Mouse (Mus musculus): ENCODE results near the gene Cdkn2a.

GRCm38 (mm10) chr4:89275811-89276584, 18.5 kb downstream of the Cdkn2a start:
- TF ChIP-seq POLR2A (IDR thresholded peaks at IDR 0.05; ENCODE audit: control insufficient read depth, extremely low read depth, insufficient read depth, low read length, poor library complexity) (no peak), CTCF (IDR thresholded peaks at IDR 0.05; ENCODE audit: borderline replicate concordance, control insufficient read depth, extremely low read depth, insufficient read depth, low read length, poor library complexity) (no peak)
